Mouse (Mus musculus): Measurements from ENCODE around the gene Hdac11. TPM values are rescaled to one million over a fixed set of nuclear protein-coding genes. Genes with fewer than 3 reads are reported as not detected.

Hdac11 gene
- polyA plus RNA-seq, 1 experiment: 8.3 TPM

GRCm38 (mm10) chr6:91180767-91181171 lies 24.3 kb downstream of the Hdac11 start:
- no peaks in the 10 kb centered on the region for H3K4me1 ChIP-seq (ENCODE audit: control insufficient read depth, insufficient read depth, insufficient read length)
- DNase-seq (ENCODE audit: low read depth in 1 of 2, low spot score in 2 of 2): no peak
- no peaks in the 10 kb centered on the region for H3K36me3 ChIP-seq (ENCODE audit: control insufficient read depth, insufficient read depth, low read length)
- WGBS: 75% methylated on average over 9 of the region's 9 CpGs
- no peak overlapping the region for H3K4me3 ChIP-seq (ENCODE audit: extremely low read depth, insufficient read depth, insufficient read length)
- no peak overlapping the region for H3K27ac ChIP-seq (ENCODE audit: insufficient read depth, low read length)
- TF ChIP-seq POLR2A (IDR thresholded peaks at IDR 0.05; ENCODE audit: low read depth, low read length) (no peak), CTCF (IDR thresholded peaks at IDR 0.05; ENCODE audit: extremely low read depth, insufficient read depth, insufficient read length, insufficient replicate concordance) (no peak)
- H3K27me3 ChIP-seq (ENCODE audit: control insufficient read depth, insufficient read depth, low read length): no peaks in the 10 kb centered on the region

- no peaks in the 10 kb centered on the region for H3K36me3 ChIP-seq (ENCODE audit: control insufficient read depth, insufficient read depth, low read length)
- 82% methylated on average over 2 of the region's 2 CpGs for WGBS
- no peak overlapping the region for H3K4me3 ChIP-seq (ENCODE audit: extremely low read depth, insufficient read depth, insufficient read length)
- TF ChIP-seq POLR2A (IDR thresholded peaks at IDR 0.05; ENCODE audit: low read depth, low read length): no peak
- no peak for TF ChIP-seq CTCF (IDR thresholded peaks at IDR 0.05; ENCODE audit: extremely low read depth, insufficient read depth, insufficient read length, insufficient replicate concordance)
- H3K27me3 ChIP-seq (ENCODE audit: control insufficient read depth, insufficient read depth, low read length): no peaks in the 10 kb centered on the region
- no peak for DNase-seq (ENCODE audit: low read depth in 1 of 2, low spot score in 2 of 2)
- H3K27ac ChIP-seq (ENCODE audit: insufficient read depth, low read length): no peak overlapping the region
- H3K4me1 ChIP-seq (ENCODE audit: control insufficient read depth, insufficient read depth, insufficient read length): no peaks in the 10 kb centered on the region
These were observed 24.9 kb downstream of the Hdac11 start for GRCm38 (mm10) chr6:91181320-91181719.

- no peaks in the 10 kb centered on the region for H3K27me3 ChIP-seq (ENCODE audit: control insufficient read depth, insufficient read depth, low read length)
These were observed 25.6 kb downstream of the Hdac11 start for GRCm38 (mm10) chr6:91182075-91182490.

GRCm38 (mm10) chr6:91183041-91183440 lies 26.6 kb downstream of the Hdac11 start:
- TF ChIP-seq CTCF (IDR thresholded peaks at IDR 0.05; ENCODE audit: extremely low read depth, insufficient read depth, insufficient read length, insufficient replicate concordance): no peak
- TF ChIP-seq POLR2A (IDR thresholded peaks at IDR 0.05; ENCODE audit: low read depth, low read length): no peak
- Histone ChIP-seq H3K36me3 (ENCODE audit: control insufficient read depth, insufficient read depth, low read length) (no peaks in the 10 kb centered on the region), H3K4me3 (ENCODE audit: extremely low read depth, insufficient read depth, insufficient read length) (no peak overlapping the region), H3K27me3 (ENCODE audit: control insufficient read depth, insufficient read depth, low read length) (no peaks in the 10 kb centered on the region), H3K4me1 (ENCODE audit: control insufficient read depth, insufficient read depth, insufficient read length) (no peaks in the 10 kb centered on the region), H3K27ac (ENCODE audit: insufficient read depth, low read length) (no peak overlapping the region)
- no peak for DNase-seq (ENCODE audit: low read depth in 1 of 2, low spot score in 2 of 2)
- 15% methylated on average over 1 of the region's 1 CpGs for WGBS

More at GRCm38 (mm10) chr6:91182075-91182490, 25.6 kb downstream of the Hdac11 start:
- Histone ChIP-seq H3K27ac (ENCODE audit: insufficient read depth, low read length) (no peak overlapping the region), H3K4me3 (ENCODE audit: extremely low read depth, insufficient read depth, insufficient read length) (no peak overlapping the region), H3K4me1 (ENCODE audit: control insufficient read depth, insufficient read depth, insufficient read length) (no peaks in the 10 kb centered on the region), H3K36me3 (ENCODE audit: control insufficient read depth, insufficient read depth, low read length) (no peaks in the 10 kb centered on the region)
- 80% methylated on average over 4 of the region's 4 CpGs for whole genome bisulfite sequencing
- DNase-seq (ENCODE audit: low read depth in 1 of 2, low spot score in 2 of 2): no peak
- TF ChIP-seq POLR2A (IDR thresholded peaks at IDR 0.05; ENCODE audit: low read depth, low read length): no peak
- TF ChIP-seq CTCF (IDR thresholded peaks at IDR 0.05; ENCODE audit: extremely low read depth, insufficient read depth, insufficient read length, insufficient replicate concordance): no peak

- Histone ChIP-seq H3K4me3 (ENCODE audit: extremely low read depth, insufficient read depth, insufficient read length) (no peak overlapping the region), H3K4me1 (ENCODE audit: control insufficient read depth, insufficient read depth, insufficient read length) (no peaks in the 10 kb centered on the region), H3K36me3 (ENCODE audit: control insufficient read depth, insufficient read depth, low read length) (no peaks in the 10 kb centered on the region), H3K27ac (ENCODE audit: insufficient read depth, low read length) (no peak overlapping the region), H3K27me3 (ENCODE audit: control insufficient read depth, insufficient read depth, low read length) (no peaks in the 10 kb centered on the region)
- 71% methylated on average over 2 of the region's 2 CpGs for WGBS
- no peak for TF ChIP-seq CTCF (IDR thresholded peaks at IDR 0.05; ENCODE audit: extremely low read depth, insufficient read depth, insufficient read length, insufficient replicate concordance)
- no peak for TF ChIP-seq POLR2A (IDR thresholded peaks at IDR 0.05; ENCODE audit: low read depth, low read length)
- no peak for DNase-seq (ENCODE audit: low read depth in 1 of 2, low spot score in 2 of 2)
These were observed 27.5 kb downstream of the Hdac11 start for GRCm38 (mm10) chr6:91183980-91184379.

GRCm38 (mm10) chr6:91184776-91185175 lies 28.3 kb downstream of the Hdac11 start:
- no peak overlapping the region for H3K4me3 ChIP-seq (ENCODE audit: extremely low read depth, insufficient read depth, insufficient read length)
- DNase-seq (ENCODE audit: low read depth in 1 of 2, low spot score in 2 of 2): no peak
- no peaks in the 10 kb centered on the region for H3K4me1 ChIP-seq (ENCODE audit: control insufficient read depth, insufficient read depth, insufficient read length)
- no peak overlapping the region for H3K27ac ChIP-seq (ENCODE audit: insufficient read depth, low read length)
- no peaks in the 10 kb centered on the region for H3K27me3 ChIP-seq (ENCODE audit: control insufficient read depth, insufficient read depth, low read length)
- WGBS: 71% methylated on average over 3 of the region's 3 CpGs
- no peaks in the 10 kb centered on the region for H3K36me3 ChIP-seq (ENCODE audit: control insufficient read depth, insufficient read depth, low read length)
- TF ChIP-seq POLR2A (IDR thresholded peaks at IDR 0.05; ENCODE audit: low read depth, low read length): no peak
- no peak for TF ChIP-seq CTCF (IDR thresholded peaks at IDR 0.05; ENCODE audit: extremely low read depth, insufficient read depth, insufficient read length, insufficient replicate concordance)

GRCm38 (mm10) chr6:91185502-91185901 lies 29.0 kb downstream of the Hdac11 start:
- WGBS: 93% methylated on average over 5 of the region's 5 CpGs
- Histone ChIP-seq H3K36me3 (ENCODE audit: control insufficient read depth, insufficient read depth, low read length) (no peaks in the 10 kb centered on the region), H3K27ac (ENCODE audit: insufficient read depth, low read length) (no peak overlapping the region), H3K27me3 (ENCODE audit: control insufficient read depth, insufficient read depth, low read length) (no peaks in the 10 kb centered on the region), H3K4me3 (ENCODE audit: extremely low read depth, insufficient read depth, insufficient read length) (no peak overlapping the region), H3K4me1 (ENCODE audit: control insufficient read depth, insufficient read depth, insufficient read length) (no peaks in the 10 kb centered on the region)
- no peak for DNase-seq (ENCODE audit: low read depth in 1 of 2, low spot score in 2 of 2)
- TF ChIP-seq CTCF (IDR thresholded peaks at IDR 0.05; ENCODE audit: extremely low read depth, insufficient read depth, insufficient read length, insufficient replicate concordance) (no peak), POLR2A (IDR thresholded peaks at IDR 0.05; ENCODE audit: low read depth, low read length) (no peak)
